Mouse (Mus musculus) small intestine, adult 2 months (tissue): ENCODE results near the gene Map2.

Experiments used
- CTCF ChIP-seq: fragments of 200-500 bp; IDR thresholded peaks from 2 replicates; pipeline ENCODE4 v1.5.1; 2012; ENCODE audit warnings: low read depth, mild to moderate bottlenecking, control low read depth, inconsistent platforms, low read length, moderate library complexity, mixed read lengths; ENCODE audit not compliant: insufficient replicate concordance, insufficient read length; ENCODE audit errors: extremely low read depth
- POLR2A ChIP-seq: fragments of 200-500 bp; IDR thresholded peaks from 2 replicates; pipeline ENCODE4 v1.6.1; 2012; ENCODE audit warnings: low read depth, mild to moderate bottlenecking, control low read depth, inconsistent platforms, low read length, moderate library complexity

DNA sequence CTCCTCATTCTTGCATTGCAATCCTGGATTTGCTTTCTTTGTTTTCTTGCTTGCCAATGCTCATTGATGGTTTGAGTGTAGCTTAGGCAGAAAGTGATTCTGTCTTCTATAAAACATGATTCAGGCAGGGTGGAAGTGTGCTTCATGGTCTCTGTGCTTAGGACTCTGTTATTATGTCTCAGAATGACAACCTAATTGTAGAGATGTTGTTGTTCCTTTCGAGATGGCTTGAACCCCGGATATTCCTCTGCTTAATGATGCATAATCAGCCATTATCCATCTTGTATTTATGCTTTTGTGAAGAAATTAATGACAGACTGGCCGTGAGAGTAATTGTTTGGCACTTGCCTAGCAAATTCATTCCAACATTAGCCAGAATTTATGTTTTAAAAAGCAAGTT lies 31.8 kb downstream of the Map2 start:
- TF ChIP-seq CTCF (no peak), POLR2A (no peak)
